Mouse (Mus musculus): ENCODE measurements around the gene Saa4.

DNA sequence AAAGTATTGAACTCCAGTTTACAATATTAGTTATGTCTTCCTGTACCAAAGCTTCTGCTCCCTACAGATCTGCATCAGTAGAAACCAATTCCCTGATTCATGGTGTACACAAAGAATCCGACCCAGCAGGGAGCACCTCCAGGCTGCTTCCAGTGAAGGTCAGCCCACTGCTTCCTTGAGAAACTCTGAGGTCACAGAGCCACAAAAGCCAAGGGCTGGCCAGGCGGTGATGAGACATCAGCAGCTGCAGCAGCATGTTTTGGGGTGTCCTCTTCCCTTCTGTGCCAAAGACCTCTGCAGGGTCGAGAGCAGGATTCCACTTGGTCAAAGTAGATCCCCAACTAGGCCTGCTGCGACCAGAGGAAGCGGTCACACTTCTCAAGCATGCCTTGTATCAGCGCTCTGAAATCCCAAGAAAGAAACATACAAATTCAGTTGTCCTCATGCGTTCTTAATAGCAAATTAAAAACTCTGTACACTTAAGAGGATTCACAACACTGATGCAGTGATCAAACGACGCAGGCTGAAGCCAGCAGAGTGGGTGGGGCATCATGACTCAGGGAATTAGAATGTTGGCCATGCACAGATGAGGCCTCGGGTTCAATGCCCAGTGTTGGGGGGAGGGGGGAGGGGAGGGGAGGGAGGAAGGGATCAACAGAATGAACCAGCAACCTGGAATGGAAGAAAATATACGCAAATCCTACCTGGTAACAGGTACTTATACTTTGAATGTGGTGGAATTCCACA, 28.8 kb upstream of the Saa4 start:
- TF ChIP-seq CTCF (IDR thresholded peaks at IDR 0.05; ENCODE audit: control insufficient read depth, insufficient read depth, insufficient read length) (no peak), CEBPB (IDR thresholded peaks at IDR 0.05; ENCODE audit: low read depth) (no peak), MAX (IDR thresholded peaks at IDR 0.05) (peak; percentile 59), USF1 (IDR thresholded peaks at IDR 0.05; ENCODE audit: low read depth) (no peak), MYOD1 (IDR thresholded peaks at IDR 0.05; ENCODE audit: control insufficient read depth, insufficient read length, low read depth) (peak; percentile 94), MYOG (IDR thresholded peaks at IDR 0.05; ENCODE audit: control insufficient read depth, extremely low read depth, insufficient read length) (no peak)

Measured in C2C12 (cell line).